Mouse (Mus musculus): Measurements from ENCODE around the gene Smarcd1.

GRCm38 (mm10) chr15:99708176-99708575, 6.2 kb downstream of the Smarcd1 start:
- TF ChIP-seq POLR2A (IDR thresholded peaks at IDR 0.05; ENCODE audit: borderline replicate concordance, extremely low read depth, insufficient read depth, insufficient read length, poor library complexity, severe bottlenecking) (no peak), CTCF (IDR thresholded peaks at IDR 0.05; ENCODE audit: borderline replicate concordance, extremely low read depth, insufficient read depth, insufficient read length) (no peak)
